Mouse (Mus musculus) cerebellum, adult 2 months (tissue): ENCODE measurements at regions not wholly inside any gene's neighbourhood (a gene's known extent, or its start where the extent isn't known, plus 50 kb on each side); places are given as distances from the start of the nearest gene placed in this dataset.

ENCODE experiments used
- DNase-seq, 2 experiments: peaks; one replicate each; pipeline ENCODE4 v3.0.0; 2021
- H3K27ac ChIP-seq: fragments of 200-500 bp; 2 replicates; pipeline ENCODE4 v1.5.1; 2012; ENCODE audit warnings: low read length, control low read depth, inconsistent platforms; ENCODE audit not compliant: insufficient read depth
- H3K27me3 ChIP-seq: fragments of 200-500 bp; 2 replicates; pipeline ENCODE4 v1.6.1; 2012; ENCODE audit warnings: inconsistent platforms, mild to moderate bottlenecking, low read length, moderate library complexity; ENCODE audit not compliant: control insufficient read depth, insufficient read depth
- H3K4me1 ChIP-seq: fragments of 200-500 bp; 2 replicates; pipeline ENCODE4 v1.6.1; 2011; ENCODE audit warnings: low read length; ENCODE audit not compliant: control insufficient read depth, insufficient read depth
- H3K4me3 ChIP-seq: fragments of 200-500 bp; replicated peaks from 2 replicates; pipeline ENCODE3; 2011; ENCODE audit warnings: mild to moderate bottlenecking, low read depth, low read length, control low read depth; ENCODE audit not compliant: insufficient read depth
- CTCF ChIP-seq: fragments of 200-500 bp; IDR thresholded peaks from 2 replicates; pipeline ENCODE4 v1.5.1; 2011; ENCODE audit warnings: low read depth, mild to moderate bottlenecking, control low read depth, low read length, moderate library complexity, borderline replicate concordance; ENCODE audit not compliant: insufficient read depth
- POLR2A ChIP-seq: fragments of 200-500 bp; IDR thresholded peaks from 2 replicates; pipeline ENCODE4 v1.6.1; 2011; ENCODE audit warnings: low read length, control low read depth, borderline replicate concordance; ENCODE audit not compliant: insufficient read depth
- WGBS: fragments of 180-500 bp; shearing (Covaris S2); methylation state at CpG from one replicate; pipeline ENCODE4 v1.1.7; 2018; 5-methylcytosine and 5-hydroxymethylcytosine counted together

- 71% methylated on average over 5 of the region's 5 CpGs for WGBS
- H3K4me3 ChIP-seq: no peak overlapping the region
- no peaks in the 10 kb centered on the region for H3K4me1 ChIP-seq
- H3K27me3 ChIP-seq: no peaks in the 10 kb centered on the region
- no peak for TF ChIP-seq POLR2A
- TF ChIP-seq CTCF: no peak
- H3K27ac ChIP-seq: no peak overlapping the region
- DNase-seq: no peak
Observed at GRCm38 (mm10) chr8:118055536-118055935, 228.0 kb upstream of the Cdh13 start.

GRCm38 (mm10) chr8:118050386-118050785 lies 233.1 kb upstream of the Cdh13 start:
- no peaks in the 10 kb centered on the region for H3K27me3 ChIP-seq
- no peak for DNase-seq
- H3K27ac ChIP-seq: no peak overlapping the region
- no peaks in the 10 kb centered on the region for H3K4me1 ChIP-seq
- H3K4me3 ChIP-seq: no peak overlapping the region
- 94% methylated on average over 3 of the region's 3 CpGs for WGBS
- TF ChIP-seq CTCF (no peak), POLR2A (no peak)

GRCm38 (mm10) chr8:118042253-118042860 lies 240.6 kb upstream of the Mphosph6 start:
- H3K4me3 ChIP-seq: no peak overlapping the region
- H3K27me3 ChIP-seq: no peaks in the 10 kb centered on the region
- DNase-seq: no peak
- no peaks in the 10 kb centered on the region for H3K4me1 ChIP-seq
- no peak for TF ChIP-seq POLR2A
- TF ChIP-seq CTCF: no peak
- 57% methylated on average over 10 of the region's 10 CpGs for WGBS
- H3K27ac ChIP-seq: no peak overlapping the region

- Histone ChIP-seq H3K4me1 (no peaks in the 10 kb centered on the region), H3K27me3 (no peaks in the 10 kb centered on the region), H3K4me3 (no peak overlapping the region), H3K27ac (no peak overlapping the region)
- TF ChIP-seq CTCF (no peak), POLR2A (no peak)
- DNase-seq: no peak
- WGBS: 86% methylated on average over 6 of the region's 6 CpGs
Observed at GRCm38 (mm10) chr8:118041253-118041652, 239.5 kb upstream of the Mphosph6 start.

- Histone ChIP-seq H3K4me1 (no peaks in the 10 kb centered on the region), H3K27me3 (no peaks in the 10 kb centered on the region), H3K27ac (no peak overlapping the region), H3K4me3 (no peak overlapping the region)
- TF ChIP-seq CTCF (no peak), POLR2A (no peak)
- WGBS: 92% methylated on average over 4 of the region's 4 CpGs
- DNase-seq: no peak
Observed at GRCm38 (mm10) chr8:118037801-118038200, 236.1 kb upstream of the Mphosph6 start.

GRCm38 (mm10) chr8:118034051-118034450 lies 232.3 kb upstream of the Mphosph6 start:
- WGBS: 6% methylated on average over 13 of the region's 13 CpGs
- Histone ChIP-seq H3K27me3 (no peaks in the 10 kb centered on the region; the same call in 1 of the 2 replicates), H3K4me1 (no peaks in the 10 kb centered on the region), H3K4me3 (no peak overlapping the region), H3K27ac (no peak overlapping the region)
- peak in 1 of 2 experiments; percentile 7 for DNase-seq
- TF ChIP-seq CTCF: no peak
- no peak for TF ChIP-seq POLR2A

GRCm38 (mm10) chr8:118031406-118031805 lies 229.7 kb upstream of the Mphosph6 start:
- DNase-seq: no peak

GRCm38 (mm10) chr8:118028061-118028850 lies 226.5 kb upstream of the Mphosph6 start:
- Histone ChIP-seq H3K4me3 (no peak overlapping the region), H3K27me3 (no peaks in the 10 kb centered on the region; the same call in 1 of the 2 replicates), H3K27ac (no peak overlapping the region), H3K4me1 (no peaks in the 10 kb centered on the region)
- TF ChIP-seq CTCF: no peak
- no peak for TF ChIP-seq POLR2A
- WGBS: 92% methylated on average over 13 of the region's 13 CpGs
- DNase-seq: no peak

More at GRCm38 (mm10) chr8:118031406-118031805, 229.7 kb upstream of the Mphosph6 start:
- TF ChIP-seq CTCF (no peak), POLR2A (no peak)
- H3K4me3 ChIP-seq: no peak overlapping the region
- H3K27ac ChIP-seq: no peak overlapping the region
- no peaks in the 10 kb centered on the region; the same call in 1 of the 2 replicates for H3K27me3 ChIP-seq
- no peaks in the 10 kb centered on the region for H3K4me1 ChIP-seq
- WGBS: 32% methylated on average over 6 of the region's 6 CpGs
